Mouse (Mus musculus): ENCODE measurements around the gene S100a11. TPM values are rescaled to one million over a fixed set of nuclear protein-coding genes. Genes with fewer than 3 reads are reported as not detected.

S100a11 gene
- polyA plus RNA-seq, 1 experiment: 25.5 TPM

GRCm38 (mm10) chr3:93512386-93513101 is 7.7 kb upstream of the S100a11 start:
- WGBS: 73% methylated on average over 7 of the region's 7 CpGs
- H3K4me1 ChIP-seq (ENCODE audit: control insufficient read depth, insufficient read depth, low read length): no peaks in the 10 kb centered on the region
- DNase-seq: no peak
- H3K27me3 ChIP-seq (ENCODE audit: control insufficient read depth, insufficient read depth, low read length): no peaks in the 10 kb centered on the region
- no peak overlapping the region for H3K27ac ChIP-seq (ENCODE audit: insufficient read depth, low read length)
- TF ChIP-seq CTCF (IDR thresholded peaks at IDR 0.05; ENCODE audit: borderline replicate concordance, insufficient read depth, low read depth, low read length) (no peak), POLR2A (IDR thresholded peaks at IDR 0.05; ENCODE audit: borderline replicate concordance, insufficient read depth, low read length) (no peak)
- no peak overlapping the region for H3K4me3 ChIP-seq (replicated peaks; ENCODE audit: insufficient read depth, low read depth, low read length)

GRCm38 (mm10) chr3:93514628-93515027 is 5.7 kb upstream of the S100a11 start:
- Histone ChIP-seq H3K27ac (ENCODE audit: insufficient read depth, low read length) (no peak overlapping the region), H3K4me3 (replicated peaks; ENCODE audit: insufficient read depth, low read depth, low read length) (no peak overlapping the region), H3K27me3 (ENCODE audit: control insufficient read depth, insufficient read depth, low read length) (no peaks in the 10 kb centered on the region), H3K4me1 (ENCODE audit: control insufficient read depth, insufficient read depth, low read length) (no peaks in the 10 kb centered on the region)
- no peak for TF ChIP-seq CTCF (IDR thresholded peaks at IDR 0.05; ENCODE audit: borderline replicate concordance, insufficient read depth, low read depth, low read length)
- no peak for TF ChIP-seq POLR2A (IDR thresholded peaks at IDR 0.05; ENCODE audit: borderline replicate concordance, insufficient read depth, low read length)
- no peak for DNase-seq
- WGBS: 93% methylated on average over 3 of the region's 3 CpGs

GRCm38 (mm10) chr3:93517343-93517742 is 2.9 kb upstream of the S100a11 start:
- 96% methylated on average over 2 of the region's 2 CpGs for WGBS
- H3K27me3 ChIP-seq (ENCODE audit: control insufficient read depth, insufficient read depth, low read length): no peaks in the 10 kb centered on the region
- no peak for DNase-seq
- H3K27ac ChIP-seq (ENCODE audit: insufficient read depth, low read length): no peak overlapping the region
- H3K4me3 ChIP-seq (replicated peaks; ENCODE audit: insufficient read depth, low read depth, low read length): no peak overlapping the region
- H3K4me1 ChIP-seq (ENCODE audit: control insufficient read depth, insufficient read depth, low read length): no peaks in the 10 kb centered on the region
- TF ChIP-seq CTCF (IDR thresholded peaks at IDR 0.05; ENCODE audit: borderline replicate concordance, insufficient read depth, low read depth, low read length) (no peak), POLR2A (IDR thresholded peaks at IDR 0.05; ENCODE audit: borderline replicate concordance, insufficient read depth, low read length) (no peak)

GRCm38 (mm10) chr3:93519856-93520329 is 395 bp upstream of the S100a11 start:
- no peaks in the 10 kb centered on the region for H3K27me3 ChIP-seq (ENCODE audit: control insufficient read depth, insufficient read depth, low read length)
- 58% methylated on average over 5 of the region's 5 CpGs for WGBS
- H3K4me1 ChIP-seq (ENCODE audit: control insufficient read depth, insufficient read depth, low read length): no peaks in the 10 kb centered on the region
- H3K4me3 ChIP-seq (replicated peaks; ENCODE audit: insufficient read depth, low read depth, low read length): no peak overlapping the region
- no peak for DNase-seq
- TF ChIP-seq CTCF (IDR thresholded peaks at IDR 0.05; ENCODE audit: borderline replicate concordance, insufficient read depth, low read depth, low read length) (no peak), POLR2A (IDR thresholded peaks at IDR 0.05; ENCODE audit: borderline replicate concordance, insufficient read depth, low read length) (no peak)
- no peak overlapping the region for H3K27ac ChIP-seq (ENCODE audit: insufficient read depth, low read length)

- H3K4me3 ChIP-seq (replicated peaks; ENCODE audit: insufficient read depth, low read depth, low read length): no peak overlapping the region
- no peak overlapping the region for H3K27ac ChIP-seq (ENCODE audit: insufficient read depth, low read length)
- no peaks in the 10 kb centered on the region for H3K27me3 ChIP-seq (ENCODE audit: control insufficient read depth, insufficient read depth, low read length)
- 86% methylated on average over 8 of the region's 8 CpGs for WGBS
- TF ChIP-seq POLR2A (IDR thresholded peaks at IDR 0.05; ENCODE audit: borderline replicate concordance, insufficient read depth, low read length): no peak
- no peak for TF ChIP-seq CTCF (IDR thresholded peaks at IDR 0.05; ENCODE audit: borderline replicate concordance, insufficient read depth, low read depth, low read length)
- H3K4me1 ChIP-seq (ENCODE audit: control insufficient read depth, insufficient read depth, low read length): no peaks in the 10 kb centered on the region
- no peak for DNase-seq
Observed at GRCm38 (mm10) chr3:93521462-93522057, 1.3 kb downstream of the S100a11 start.

GRCm38 (mm10) chr3:93522611-93523010 is 2.3 kb downstream of the S100a11 start:
- TF ChIP-seq POLR2A (IDR thresholded peaks at IDR 0.05; ENCODE audit: borderline replicate concordance, insufficient read depth, low read length): no peak
- peak; percentile 69; the same call in 1 of the 2 replicates for TF ChIP-seq CTCF (IDR thresholded peaks at IDR 0.05; ENCODE audit: borderline replicate concordance, insufficient read depth, low read depth, low read length)
- H3K27me3 ChIP-seq (ENCODE audit: control insufficient read depth, insufficient read depth, low read length): no peaks in the 10 kb centered on the region
- H3K4me3 ChIP-seq (replicated peaks; ENCODE audit: insufficient read depth, low read depth, low read length): no peak overlapping the region
- peak; percentile 9 to 29 for DNase-seq
- no peaks in the 10 kb centered on the region for H3K4me1 ChIP-seq (ENCODE audit: control insufficient read depth, insufficient read depth, low read length)
- H3K27ac ChIP-seq (ENCODE audit: insufficient read depth, low read length): no peak overlapping the region
- WGBS: 42% methylated on average over 7 of the region's 7 CpGs

GRCm38 (mm10) chr3:93527300-93527699 is 7.0 kb downstream of the S100a11 start:
- no peaks in the 10 kb centered on the region for H3K27me3 ChIP-seq (ENCODE audit: control insufficient read depth, insufficient read depth, low read length)
- 85% methylated on average over 3 of the region's 3 CpGs for WGBS
- H3K4me1 ChIP-seq (ENCODE audit: control insufficient read depth, insufficient read depth, low read length): no peaks in the 10 kb centered on the region
- no peak overlapping the region for H3K4me3 ChIP-seq (replicated peaks; ENCODE audit: insufficient read depth, low read depth, low read length)
- DNase-seq: no peak
- H3K27ac ChIP-seq (ENCODE audit: insufficient read depth, low read length): no peak overlapping the region
- TF ChIP-seq POLR2A (IDR thresholded peaks at IDR 0.05; ENCODE audit: borderline replicate concordance, insufficient read depth, low read length): no peak
- TF ChIP-seq CTCF (IDR thresholded peaks at IDR 0.05; ENCODE audit: borderline replicate concordance, insufficient read depth, low read depth, low read length): no peak

- H3K27ac ChIP-seq (ENCODE audit: insufficient read depth, low read length): no peak overlapping the region
- H3K27me3 ChIP-seq (ENCODE audit: control insufficient read depth, insufficient read depth, low read length): no peaks in the 10 kb centered on the region
- DNase-seq: no peak
- TF ChIP-seq CTCF (IDR thresholded peaks at IDR 0.05; ENCODE audit: borderline replicate concordance, insufficient read depth, low read depth, low read length): no peak
- no peak for TF ChIP-seq POLR2A (IDR thresholded peaks at IDR 0.05; ENCODE audit: borderline replicate concordance, insufficient read depth, low read length)
- no peaks in the 10 kb centered on the region for H3K4me1 ChIP-seq (ENCODE audit: control insufficient read depth, insufficient read depth, low read length)
- 83% methylated on average over 5 of the region's 5 CpGs for WGBS
- H3K4me3 ChIP-seq (replicated peaks; ENCODE audit: insufficient read depth, low read depth, low read length): no peak overlapping the region
Observed at GRCm38 (mm10) chr3:93528807-93529206, 8.5 kb downstream of the S100a11 start.
